Mouse (Mus musculus) urinary bladder, postnatal 25 days (tissue): ENCODE measurements at regions not wholly inside any gene's neighbourhood (a gene's known extent, or its start where the extent isn't known, plus 50 kb on each side); places are given as distances from the start of the nearest gene placed in this dataset.
A peak's percentile ranks its signal among the peaks of the same experiment; 100 is the strongest.

ENCODE experiments used
- DNase-seq: peaks from one replicate; pipeline ENCODE4 v3.0.0; 2022; ENCODE audit warnings: low spot score

DNA sequence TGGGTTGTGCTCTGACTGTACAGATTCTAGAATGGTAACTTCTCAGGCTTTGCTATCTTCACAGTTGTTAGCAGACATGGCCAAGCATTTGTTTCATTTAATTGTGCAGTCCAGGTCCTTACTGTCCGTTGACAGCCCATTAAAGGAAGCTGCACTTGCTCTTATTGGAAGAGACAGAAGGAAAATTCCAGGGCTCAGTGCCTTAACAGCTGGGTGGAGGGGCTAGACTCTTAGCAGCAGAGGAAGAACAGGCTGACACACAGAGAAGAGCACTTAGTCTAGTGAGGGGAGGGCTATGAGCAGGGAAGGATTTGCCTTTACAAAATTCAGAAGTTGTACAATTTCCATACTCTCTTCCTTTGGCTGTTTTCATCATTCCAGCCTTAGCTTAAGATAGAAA lies 161.5 kb upstream of the Ghitm start:
- DNase-seq: no peak

GRCm38 (mm10) chr14:37292084-37292860 lies 157.2 kb upstream of the Ghitm start:
- no peak for DNase-seq

- no peak for DNase-seq
These were observed 149.3 kb upstream of the Ghitm start for GRCm38 (mm10) chr14:37284391-37284790.

- no peak for DNase-seq
These were observed 144.3 kb upstream of the Ghitm start for GRCm38 (mm10) chr14:37279356-37279755.

DNA sequence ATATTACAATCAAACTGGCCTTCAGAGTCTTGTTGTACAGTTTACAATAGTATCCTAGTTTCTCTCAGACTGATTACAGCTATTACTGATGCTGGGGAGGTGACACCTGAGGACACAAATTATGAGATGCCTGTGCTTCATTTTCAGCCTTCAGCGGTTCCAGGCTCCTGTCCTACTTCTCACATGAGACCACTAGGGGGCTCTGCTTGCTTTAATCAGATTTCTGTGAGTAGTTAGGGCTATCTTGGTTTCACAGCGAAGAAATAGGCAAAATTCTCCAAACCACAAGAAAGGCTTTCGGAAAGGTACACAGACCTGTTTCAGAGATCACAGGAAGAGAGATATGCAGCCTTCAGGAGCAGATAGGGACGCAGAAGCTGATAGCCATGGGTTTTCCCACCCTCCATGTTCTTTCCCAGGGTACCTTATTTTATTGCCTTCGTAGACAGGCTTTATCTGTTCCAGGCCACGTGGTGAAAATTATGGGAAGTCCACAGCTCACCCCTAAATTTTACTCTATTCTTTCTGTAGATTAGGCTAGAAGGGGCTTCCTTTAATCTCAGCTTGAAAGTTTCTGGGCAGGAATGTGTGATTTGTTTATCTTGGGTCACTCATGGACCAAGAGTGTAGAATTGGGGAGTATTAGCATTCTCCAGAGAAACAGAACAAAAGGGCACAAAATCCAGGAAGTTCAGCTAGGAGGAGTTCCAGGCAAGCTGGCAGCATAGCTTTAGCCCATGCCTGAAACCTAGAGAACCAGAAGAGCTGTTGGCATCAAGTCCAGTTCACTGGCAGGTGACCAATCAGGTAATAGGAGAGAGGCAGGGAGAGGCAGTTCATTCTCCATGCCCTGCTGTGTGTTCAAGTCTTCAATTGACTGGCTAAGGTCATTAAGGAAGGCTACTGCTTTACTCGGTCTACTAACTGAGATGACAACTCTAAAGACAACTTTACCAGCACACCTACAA lies 141.9 kb upstream of the Ghitm start:
- no peak for DNase-seq

DNA sequence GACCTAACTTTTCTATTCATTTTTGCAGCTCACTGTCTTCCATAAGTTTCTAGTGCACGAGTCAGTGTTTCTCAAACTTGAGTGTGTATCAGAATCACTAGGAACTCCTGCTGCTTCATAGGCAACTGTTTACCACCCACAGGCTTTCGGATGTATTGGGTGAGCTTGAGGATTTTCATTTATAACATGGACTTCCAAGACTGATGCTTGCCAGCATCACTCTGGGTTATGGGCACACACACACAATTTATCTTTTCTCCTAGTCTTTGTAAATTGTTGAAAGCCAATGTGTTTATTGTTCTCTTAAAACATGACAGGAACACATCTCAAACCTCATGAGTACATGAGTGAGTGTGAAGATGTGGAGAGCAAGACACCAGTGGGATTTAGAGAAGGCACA lies 137.0 kb upstream of the Ghitm start:
- no peak for DNase-seq

- no peak for DNase-seq
These were observed 136.2 kb upstream of the Ghitm start for GRCm38 (mm10) chr14:37271015-37271933.

GRCm38 (mm10) chr14:37269920-37270319 lies 134.8 kb upstream of the Ghitm start:
- no peak for DNase-seq

DNA sequence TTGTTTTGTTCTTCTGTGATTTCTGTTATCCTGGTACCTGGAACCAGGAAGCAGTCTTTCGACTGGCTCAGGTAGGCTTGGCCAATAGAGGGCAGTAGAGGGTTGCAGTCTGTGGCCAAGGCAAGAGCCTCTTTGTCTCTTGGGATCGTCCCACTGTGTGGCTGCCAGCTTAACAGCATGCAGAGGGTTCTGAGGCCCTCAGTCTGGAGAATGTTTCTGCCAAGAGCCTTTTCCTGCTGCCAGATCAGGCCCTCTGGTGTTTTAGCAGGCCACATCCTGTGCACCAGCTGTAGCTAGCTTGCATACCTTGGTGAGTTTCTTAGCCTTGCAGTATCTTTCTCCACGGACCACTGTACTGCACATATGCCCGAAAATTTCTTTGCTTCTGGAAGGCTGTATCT lies 103.6 kb upstream of the Ghitm start:
- DNase-seq: peak; percentile 19

DNA sequence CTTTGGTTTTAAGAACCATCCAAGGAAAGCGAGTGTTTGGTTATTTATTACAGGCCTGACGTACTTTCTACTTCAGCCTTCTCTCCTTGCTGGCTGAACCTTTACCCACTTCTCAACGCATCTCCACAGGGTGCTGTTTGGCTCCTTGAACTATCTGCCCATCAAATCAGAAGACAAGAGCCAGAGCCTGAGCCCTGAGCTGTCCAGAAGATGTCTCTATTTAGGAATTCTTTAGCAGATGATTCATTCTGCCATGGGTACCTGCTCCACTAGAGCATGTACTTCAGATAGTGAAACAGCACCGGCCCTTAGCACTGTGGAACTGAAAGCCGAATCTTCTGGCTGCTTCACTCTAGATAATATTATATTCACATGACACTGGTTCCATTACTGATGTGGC lies 102.1 kb upstream of the Ghitm start:
- DNase-seq: no peak

GRCm38 (mm10) chr14:37208256-37208655 lies 73.2 kb upstream of the Ghitm start:
- DNase-seq: no peak

GRCm38 (mm10) chr14:37189795-37190194 lies 54.7 kb upstream of the Ghitm start:
- DNase-seq: no peak
